Mouse (Mus musculus): ENCODE data around the gene Acp6. TPM values are rescaled to one million over a fixed set of nuclear protein-coding genes. Genes with fewer than 3 reads are reported as not detected.

The Acp6 gene
- polyA plus RNA-seq, 1 experiment from 2014 or later, result 54.5 TPM

Other genes with a start within 250 kb of the Acp6 start
- gene Gja8, start 232.8 kb upstream of the Acp6 start, polyA plus RNA-seq (2015; fragmentation: Nextera tagmentation; extraction: Ambion mirVana), result not detected in 2 replicates
- 41.9 and 43.2 TPM in 2 replicates for gene Bcl9, start 139.1 kb downstream of the Acp6 start, polyA plus RNA-seq (2015; fragmentation: Nextera tagmentation; extraction: Ambion mirVana)

All from stomach, embryonic 16.5 days (tissue).